Comparison of ENCODE assay signal across 9 mouse cellular contexts in the genomic region with DNA sequence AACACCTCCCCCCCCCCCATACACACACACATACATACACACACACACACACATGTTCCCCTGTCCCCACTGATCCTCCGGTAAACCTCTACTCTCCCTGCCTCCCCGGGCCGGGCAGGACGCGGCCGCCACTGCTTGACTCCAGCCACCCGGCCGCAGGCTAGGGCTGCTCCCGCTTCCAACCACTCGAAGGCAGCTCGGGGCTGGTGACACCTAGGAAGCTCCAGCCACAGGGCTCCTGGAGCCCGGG. TPM values are rescaled to one million over a fixed set of nuclear protein-coding genes. Genes with fewer than 3 reads are reported as not detected.
A peak's percentile ranks its signal among the peaks of the same experiment; 100 is the strongest.
DNase-seq lines count a peak whose midpoint lies in the region; ATAC-seq and TF ChIP-seq lines count a peak whose summit lies in the region.
"Had no signal": no experiment of that assay in that cellular context is flagged by ENCODE, and none has a peak within 500 bp of the region (broad histone marks: within the 10 kb centered on the region; RNA-seq: fewer than 3 reads in every experiment).

No protein-coding gene starts in this region.

- no peak for DNase-seq in heart, postnatal 14 days
- DNase-seq in forebrain, postnatal 0 days, result no peak
- DNase-seq in thymus, postnatal 4 days, result no peak
- no peak for DNase-seq in gastrocnemius, postnatal 4 days (ENCODE audit: low spot score in 2 of 2)
- DNase-seq in layer of hippocampus, adult 8-10 months (ENCODE audit: low spot score in 2 of 2), result no peak

- peaks cover 38% of the 10 kb centered on the region for H3K4me1 ChIP-seq in heart, embryonic 13.5 days
- H3K4me1 ChIP-seq in bone marrow, adult 2 months (ENCODE audit: control insufficient read depth, insufficient read depth, low read length), result no peaks in the 10 kb centered on the region; the same call in 1 of the 2 replicates
- peaks cover 16% of the 10 kb centered on the region for H3K4me1 ChIP-seq in forebrain, postnatal 0 days (ENCODE audit: insufficient read depth)
- H3K4me1 ChIP-seq in liver, embryonic 16.5 days (ENCODE audit: control insufficient read depth, low read depth, low read length), result no peaks in the 10 kb centered on the region

- H3K36me3 ChIP-seq in heart, embryonic 13.5 days, result no peaks in the 10 kb centered on the region
- H3K36me3 ChIP-seq in forebrain, postnatal 0 days (ENCODE audit: insufficient read depth), result no peaks in the 10 kb centered on the region
- H3K36me3 ChIP-seq in liver, embryonic 16.5 days (ENCODE audit: control insufficient read depth, insufficient read depth), result no peaks in the 10 kb centered on the region

- no peak for TF ChIP-seq POLR2A in bone marrow, adult 2 months (IDR thresholded peaks at IDR 0.05; ENCODE audit: borderline replicate concordance, control insufficient read depth, low read depth, low read length)

- H3K9me3 ChIP-seq in heart, embryonic 13.5 days, result no peaks in the 10 kb centered on the region
- no peaks in the 10 kb centered on the region for H3K9me3 ChIP-seq in forebrain, postnatal 0 days (ENCODE audit: low read length)
- H3K9me3 ChIP-seq in liver, embryonic 16.5 days (replicated peaks; ENCODE audit: control insufficient read depth, low read length), result no peaks in the 10 kb centered on the region

- H3K27ac ChIP-seq in heart, embryonic 13.5 days (replicated peaks), result peak overlapping the region; percentile 95
- peak overlapping the region; percentile 43; the same call in 1 of the 2 replicates for H3K27ac ChIP-seq in bone marrow, adult 2 months (ENCODE audit: control insufficient read depth, insufficient read depth, low read depth, low read length, poor library complexity)
- H3K27ac ChIP-seq in forebrain, postnatal 0 days (ENCODE audit: low read depth, low read length), result peak overlapping the region; percentile 99
- H3K27ac ChIP-seq in liver, embryonic 16.5 days (ENCODE audit: low read length), result no peak overlapping the region

- H3K27me3 ChIP-seq in heart, embryonic 13.5 days (replicated peaks), result peaks cover 17% of the 10 kb centered on the region; the same call in 1 of the 2 replicates
- H3K27me3 ChIP-seq in forebrain, postnatal 0 days (ENCODE audit: insufficient read depth, low read length), result no peaks in the 10 kb centered on the region
- peaks cover 60% of the 10 kb centered on the region for H3K27me3 ChIP-seq in liver, embryonic 16.5 days (ENCODE audit: control insufficient read depth, insufficient read depth, low read depth, low read length)

- intact Hi-C loops in heart, postnatal 14 days (cut with DNase I), result loop anchor here (5.0 kb wide), 4 partner anchors 59 to 249 kb away; no protein-coding TSS in a partner anchor

- no peak for TF ChIP-seq CTCF in bone marrow, adult 2 months (IDR thresholded peaks at IDR 0.05; ENCODE audit: control insufficient read depth, insufficient read depth, low read length)
- no peak for TF ChIP-seq CTCF in forebrain, postnatal 0 days (IDR thresholded peaks at IDR 0.05; ENCODE audit: low read depth)

- H3K9ac ChIP-seq in heart, embryonic 13.5 days, result peak overlapping the region; percentile 95
- H3K9ac ChIP-seq in forebrain, postnatal 0 days, result peak overlapping the region; percentile 96
- H3K9ac ChIP-seq in liver, embryonic 16.5 days (ENCODE audit: low read depth, low read length), result peak overlapping the region; percentile 28; the same call in 1 of the 2 replicates

- WGBS in heart, embryonic 13.5 days, result under 1% methylated on average over 12 of the region's 12 CpGs
- under 1% methylated on average over 12 of the region's 12 CpGs for WGBS in bone marrow, adult 2 months
- WGBS in forebrain, postnatal 0 days, result under 1% methylated on average over 12 of the region's 12 CpGs
- under 1% methylated on average over 12 of the region's 12 CpGs for WGBS in liver, embryonic 16.5 days (ENCODE audit: insufficient replicate concordance)

- ATAC-seq in heart, embryonic 13.5 days (ENCODE audit: extremely low read depth, insufficient number of reproducible peaks, low FRiP score, low TSS enrichment), result no peak
- ATAC-seq in forebrain, postnatal 0 days, result peak; percentile 17
- peak; percentile 45 for ATAC-seq in liver, embryonic 16.5 days (ENCODE audit: low read depth)

- H3K4me3 ChIP-seq in heart, embryonic 13.5 days, result peak overlapping the region; percentile 81
- peak overlapping the region; percentile 8 for H3K4me3 ChIP-seq in bone marrow, adult 2 months (replicated peaks; ENCODE audit: control insufficient read depth, low read depth, low read length)
- peak overlapping the region; percentile 92 for H3K4me3 ChIP-seq in forebrain, postnatal 0 days (ENCODE audit: low read depth, low read length)
- H3K4me3 ChIP-seq in liver, embryonic 16.5 days (ENCODE audit: low read depth, low read length), result peak overlapping the region; percentile 57

- H3K4me2 ChIP-seq in heart, embryonic 13.5 days, result peak overlapping the region; percentile 88
- peak overlapping the region; percentile 81 for H3K4me2 ChIP-seq in forebrain, postnatal 0 days (ENCODE audit: low read depth)
- H3K4me2 ChIP-seq in liver, embryonic 16.5 days (ENCODE audit: low read depth, low read length), result peak overlapping the region; percentile 73

RNA-seq across cellular contexts. Expression of gene Pknox2, which starts 0.9 kb away (rescaled TPM):
- 4.9 and 5.7 TPM in 2 replicates for polyA plus RNA-seq in heart, embryonic 13.5 days (2015; fragmentation: Nextera tagmentation; extraction: Ambion mirVana)
- total RNA-seq in heart, postnatal 14 days (2021), result 1 to 10 TPM; 3.7 to 6.0 TPM
- 0.52 and 0.72 TPM in 2 replicates for polyA plus RNA-seq in bone marrow, adult 2 months (2011; ENCODE audit: insufficient read depth, insufficient read length, low replicate concordance, missing spikeins)
- 20.9 and 26.1 TPM in 2 replicates for total RNA-seq in forebrain, postnatal 0 days (2014; rRNA removed)
- 26.3 and 27.9 TPM in 2 replicates for polyA plus RNA-seq in forebrain, postnatal 0 days (2015; fragmentation: Nextera tagmentation; extraction: Ambion mirVana)
- 0.34 and 0.50 TPM in 2 replicates for polyA plus RNA-seq in liver, embryonic 16.5 days (2015; fragmentation: Nextera tagmentation; extraction: Ambion mirVana)
- 10 to 100 TPM; 24.6 to 28.4 TPM for total RNA-seq in gastrocnemius, postnatal 4 days (2021)
- 10 to 100 TPM; 38.5 to 59.5 (median 43.0) TPM for total RNA-seq in layer of hippocampus, adult 8-10 months (2022)
- total RNA-seq: MEL had no signal

Comparison
In these comparisons a context has a peak if more than half of its experiments do, and no peak if none do; other contexts are left out.
1. H3K4me3 ChIP-seq: peak in every context shown above with its lines; median percentile 92 in forebrain, postnatal 0 days; 81 in heart, embryonic 13.5 days; 57 in liver, embryonic 16.5 days; 8 in bone marrow, adult 2 months.
2. H3K9ac ChIP-seq: peak in every context shown above with its lines; median percentile 96 in forebrain, postnatal 0 days; 95 in heart, embryonic 13.5 days; 28 in liver, embryonic 16.5 days.